Mouse (Mus musculus): ENCODE results near the gene Rpe. TPM values are rescaled to one million over a fixed set of nuclear protein-coding genes. Genes with fewer than 3 reads are reported as not detected.

Gene Rpe
- polyA plus RNA-seq (2016; fragmentation: Nextera tagmentation; extraction: Ambion mirVana), result 47.6 and 49.8 TPM in 2 replicates

DNA sequence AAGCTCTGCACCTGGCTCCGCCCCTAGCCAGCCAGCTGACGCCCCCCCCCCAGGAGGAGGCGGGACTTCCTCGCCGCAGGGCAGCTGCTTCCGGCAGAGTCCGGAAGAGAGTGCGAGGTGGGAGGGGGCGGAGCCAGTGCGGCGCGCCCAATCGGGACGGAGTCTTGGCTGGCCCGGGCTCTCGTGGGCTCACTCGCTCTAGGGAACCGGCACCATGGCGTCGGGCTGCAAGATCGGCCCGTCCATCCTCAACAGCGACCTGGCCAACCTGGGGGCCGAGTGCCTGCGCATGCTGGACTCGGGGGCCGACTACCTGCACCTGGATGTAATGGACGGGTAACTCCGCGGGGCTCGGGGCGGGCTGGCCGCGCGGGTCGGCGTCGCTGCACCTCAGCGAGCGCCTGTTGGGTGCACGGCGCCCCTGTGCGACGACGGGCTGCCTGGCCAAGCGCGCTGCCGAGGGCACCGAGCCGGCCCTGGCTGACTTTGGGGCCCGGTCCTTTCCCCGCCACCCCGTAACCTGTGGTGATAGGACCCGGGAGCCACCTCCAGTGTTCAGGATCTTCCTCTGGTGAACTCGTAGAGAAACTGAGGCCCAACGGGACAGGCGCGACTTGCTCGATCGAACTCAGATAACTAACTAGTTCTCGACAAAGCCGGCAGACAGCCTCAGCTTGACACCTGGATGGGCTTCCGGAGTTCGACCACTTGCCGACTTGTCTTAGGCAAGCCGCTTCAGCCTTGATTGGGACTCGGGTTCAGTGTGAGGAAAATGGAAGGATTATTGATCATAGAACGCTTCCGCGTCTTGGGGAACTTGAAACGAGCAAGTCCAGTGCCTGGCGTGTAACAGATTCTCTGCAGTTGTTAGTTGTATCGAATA is at the start of gene Rpe:
TSS of gene Rpe (plus strand) at position 139 of the 883 bp plus-strand sequence.
- Histone ChIP-seq H3K27ac (peak within 1 kb of the TSS; percentile 59), H3K4me2 (replicated peaks) (peak within 1 kb of the TSS; percentile 54), H3K9me3 (no peaks in the 10 kb centered on the region), H3K4me3 (peak within 1 kb of the TSS; percentile 81), H3K4me1 (peaks cover 8% of the 10 kb centered on the region), H3K9ac (peak within 1 kb of the TSS; percentile 73), H3K27me3 (no peaks in the 10 kb centered on the region), H3K36me3 (no peaks in the 10 kb centered on the region)
- peak; percentile 99 for ATAC-seq (ENCODE audit: insufficient number of reproducible peaks, insufficient read depth, low FRiP score, low TSS enrichment)
- under 1% methylated on average over 73 of the region's 73 CpGs for WGBS

DNA sequence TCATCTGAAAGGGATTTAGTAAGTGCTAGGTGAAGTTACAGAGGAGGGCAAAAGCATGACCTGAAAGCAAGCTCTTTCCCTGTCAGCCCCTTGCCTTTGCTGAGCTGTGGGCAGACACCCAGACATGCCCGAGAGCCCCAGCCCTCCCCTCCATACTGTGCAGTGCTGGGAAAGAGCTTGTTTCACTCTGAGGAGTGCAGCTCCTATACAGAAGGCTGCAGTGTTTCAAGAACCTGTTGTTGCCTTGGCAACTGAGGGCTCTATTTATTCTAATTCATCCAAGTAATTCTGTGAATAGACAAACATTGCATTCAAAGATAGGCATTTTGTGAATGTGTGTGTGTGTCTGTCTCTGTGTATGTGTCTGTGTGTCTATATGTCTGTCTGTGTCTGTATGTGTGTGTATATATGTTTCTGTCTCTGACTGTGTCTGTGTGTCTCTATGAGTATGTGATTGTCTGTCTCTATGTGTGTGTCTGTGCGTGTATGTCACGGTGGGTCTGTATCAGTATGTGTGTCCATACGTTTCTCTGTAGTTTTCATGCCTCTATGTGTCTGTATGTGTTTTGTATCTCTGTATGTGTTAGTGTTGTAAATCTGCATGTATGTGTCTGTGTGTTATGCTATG is 45.4 kb upstream of the Rpe start:
- H3K9ac ChIP-seq, result no peak overlapping the region
- H3K27me3 ChIP-seq, result no peaks in the 10 kb centered on the region
- no peak overlapping the region for H3K4me2 ChIP-seq (replicated peaks)
- H3K27ac ChIP-seq, result no peak overlapping the region
- no peak overlapping the region for H3K4me3 ChIP-seq
- H3K9me3 ChIP-seq, result no peaks in the 10 kb centered on the region
- 0 out of 2 replicates have a peak, but pooled peaks have one; percentile 74 for ATAC-seq (ENCODE audit: insufficient number of reproducible peaks, insufficient read depth, low FRiP score, low TSS enrichment)
- H3K36me3 ChIP-seq, result no peaks in the 10 kb centered on the region
- no peaks in the 10 kb centered on the region for H3K4me1 ChIP-seq
- WGBS, result 67% methylated on average over 4 of the region's 4 CpGs

DNA sequence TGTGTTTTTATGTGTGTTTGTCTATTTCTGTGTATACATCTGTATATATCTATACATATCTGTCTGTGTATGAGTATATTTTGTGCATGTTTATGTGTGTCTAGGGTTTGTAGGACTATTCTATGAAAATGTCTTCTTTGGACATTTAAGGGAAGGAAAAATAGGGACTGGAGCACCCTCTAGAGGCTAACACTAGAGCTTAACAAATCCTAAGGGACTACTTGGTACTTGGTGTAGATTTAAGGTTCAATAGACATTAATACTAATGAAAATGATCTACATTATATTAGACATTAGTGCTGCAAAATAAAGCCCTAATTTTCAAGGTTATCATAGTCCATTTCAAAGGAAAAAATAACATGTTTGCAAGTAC is 44.9 kb upstream of the Rpe start:
- H3K27me3 ChIP-seq, result no peaks in the 10 kb centered on the region
- H3K4me3 ChIP-seq, result no peak overlapping the region
- H3K9ac ChIP-seq, result no peak overlapping the region
- H3K4me2 ChIP-seq (replicated peaks), result no peak overlapping the region
- H3K27ac ChIP-seq, result no peak overlapping the region
- no peaks in the 10 kb centered on the region for H3K36me3 ChIP-seq
- ATAC-seq (ENCODE audit: insufficient number of reproducible peaks, insufficient read depth, low FRiP score, low TSS enrichment), result no peak
- H3K4me1 ChIP-seq, result no peaks in the 10 kb centered on the region
- no peaks in the 10 kb centered on the region for H3K9me3 ChIP-seq

DNA sequence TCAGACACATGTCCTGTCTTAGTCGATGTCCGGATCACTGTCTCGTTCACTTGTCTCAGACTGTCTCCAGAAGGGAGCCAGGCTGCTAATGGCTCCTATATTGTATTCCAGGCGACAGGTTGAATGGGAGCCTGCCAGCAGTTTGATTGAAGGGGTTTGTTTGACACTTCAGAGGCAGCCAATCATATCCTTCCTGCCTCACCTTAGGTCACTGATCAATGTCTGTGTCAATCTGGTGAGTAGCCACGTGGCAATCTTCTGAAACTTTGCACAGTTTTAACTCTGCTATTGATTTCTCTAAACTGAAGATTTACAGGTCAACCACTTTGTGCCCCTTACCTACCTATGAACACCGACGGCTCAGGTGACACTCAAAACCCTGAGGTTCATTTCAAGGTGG is 29.2 kb upstream of the Rpe start:
- H3K9ac ChIP-seq, result no peak overlapping the region
- H3K4me2 ChIP-seq (replicated peaks), result no peak overlapping the region
- H3K4me1 ChIP-seq, result no peaks in the 10 kb centered on the region
- no peaks in the 10 kb centered on the region for H3K27me3 ChIP-seq
- no peak overlapping the region for H3K27ac ChIP-seq
- no peak overlapping the region for H3K4me3 ChIP-seq
- H3K9me3 ChIP-seq, result no peaks in the 10 kb centered on the region
- WGBS, result 72% methylated on average over 7 of the region's 7 CpGs
- H3K36me3 ChIP-seq, result no peaks in the 10 kb centered on the region
- no peak for ATAC-seq (ENCODE audit: insufficient number of reproducible peaks, insufficient read depth, low FRiP score, low TSS enrichment)

DNA sequence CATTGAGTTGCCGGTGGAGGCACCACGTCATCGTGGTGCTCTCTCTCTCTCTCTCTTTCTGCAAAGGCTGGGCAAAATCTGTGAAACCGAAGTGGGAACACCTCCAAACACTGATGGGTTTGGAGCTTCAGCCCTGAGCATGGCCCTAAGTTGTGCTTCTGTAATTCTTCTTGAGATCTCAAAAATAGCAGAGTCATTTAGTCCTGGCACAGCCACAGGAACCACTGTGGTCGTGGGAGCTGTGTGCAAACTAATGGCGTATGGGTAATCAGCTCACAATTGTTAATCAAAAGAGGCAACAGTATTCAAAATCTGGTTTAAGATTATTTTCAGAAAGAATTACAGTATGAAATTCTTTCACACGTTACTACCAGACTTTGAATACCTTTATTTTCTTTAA is 27.8 kb upstream of the Rpe start:
- Histone ChIP-seq H3K9me3 (no peaks in the 10 kb centered on the region), H3K4me2 (replicated peaks) (no peak overlapping the region), H3K27me3 (no peaks in the 10 kb centered on the region), H3K4me1 (no peaks in the 10 kb centered on the region), H3K36me3 (no peaks in the 10 kb centered on the region), H3K9ac (no peak overlapping the region), H3K4me3 (no peak overlapping the region), H3K27ac (no peak overlapping the region)
- ATAC-seq (ENCODE audit: insufficient number of reproducible peaks, insufficient read depth, low FRiP score, low TSS enrichment), result no peak
- 83% methylated on average over 7 of the region's 7 CpGs for WGBS

DNA sequence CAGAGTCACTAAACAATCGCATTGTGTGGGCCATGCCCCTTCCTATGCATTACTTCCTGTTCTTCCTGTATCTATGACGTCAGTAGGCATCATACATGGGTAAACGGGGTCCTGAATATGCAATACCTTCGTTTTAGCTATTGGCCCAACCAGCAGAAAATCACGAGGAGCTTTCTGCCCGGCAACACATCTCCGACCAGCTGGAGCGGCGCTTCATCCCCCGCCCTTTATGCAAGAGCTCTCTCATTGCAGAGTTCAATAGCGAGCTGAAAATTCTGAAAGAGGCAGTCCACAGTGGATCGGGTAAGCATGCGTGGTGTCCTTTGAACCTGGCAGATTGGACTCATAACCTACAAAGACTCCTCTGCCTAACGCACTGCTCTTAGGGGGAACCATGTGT is 22.7 kb upstream of the Rpe start:
- Histone ChIP-seq H3K36me3 (no peaks in the 10 kb centered on the region), H3K4me1 (no peaks in the 10 kb centered on the region), H3K4me2 (replicated peaks) (no peak overlapping the region), H3K9ac (no peak overlapping the region), H3K27me3 (no peaks in the 10 kb centered on the region), H3K27ac (no peak overlapping the region), H3K9me3 (no peaks in the 10 kb centered on the region), H3K4me3 (no peak overlapping the region)
- WGBS, result 83% methylated on average over 14 of the region's 14 CpGs
- no peak for ATAC-seq (ENCODE audit: insufficient number of reproducible peaks, insufficient read depth, low FRiP score, low TSS enrichment)

DNA sequence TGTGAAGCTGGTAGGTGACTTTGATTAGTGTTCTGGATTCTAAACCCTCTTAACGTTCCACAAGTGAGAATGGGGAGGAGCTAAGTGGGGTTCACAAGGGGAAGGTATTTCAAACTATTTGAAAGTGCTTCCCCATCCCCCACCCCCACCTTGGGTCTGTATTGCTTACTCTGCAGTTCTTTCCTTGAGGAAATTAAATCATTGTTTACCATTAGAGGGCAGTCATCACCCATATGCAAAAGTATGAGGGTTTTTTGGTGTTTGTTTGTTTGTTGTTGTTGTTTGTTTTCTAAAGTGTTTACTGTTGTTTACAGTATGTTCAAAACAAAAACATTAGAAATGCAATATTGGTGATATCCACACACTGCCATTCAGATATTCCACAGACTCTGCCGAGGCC is 22.0 kb upstream of the Rpe start:
- Histone ChIP-seq H3K4me3 (no peak overlapping the region), H3K4me2 (replicated peaks) (no peak overlapping the region), H3K4me1 (no peaks in the 10 kb centered on the region), H3K36me3 (no peaks in the 10 kb centered on the region), H3K27me3 (no peaks in the 10 kb centered on the region), H3K9ac (no peak overlapping the region), H3K9me3 (no peaks in the 10 kb centered on the region), H3K27ac (no peak overlapping the region)
- no peak for ATAC-seq (ENCODE audit: insufficient number of reproducible peaks, insufficient read depth, low FRiP score, low TSS enrichment)
- WGBS, result 43% methylated on average over 2 of the region's 2 CpGs

DNA sequence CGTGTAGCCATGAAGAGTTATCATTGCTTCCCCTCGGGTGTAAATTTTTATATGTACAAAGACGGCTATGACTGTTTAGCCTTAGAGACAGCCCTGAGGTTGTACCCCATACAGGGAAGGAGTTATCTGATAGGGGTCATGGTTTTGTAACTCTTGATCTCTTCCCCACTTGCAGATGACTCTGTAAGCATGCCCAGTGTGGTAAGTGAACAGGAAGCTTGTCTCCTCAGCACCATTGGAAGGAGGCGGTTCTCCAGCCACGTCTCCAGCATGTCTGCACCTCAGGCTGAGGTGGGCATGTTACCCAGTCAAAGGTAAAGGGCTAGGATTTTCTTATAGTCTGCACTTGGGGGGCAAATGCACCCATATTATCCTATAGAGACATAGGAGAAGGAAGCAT is 17.7 kb upstream of the Rpe start:
- Histone ChIP-seq H3K27me3 (no peaks in the 10 kb centered on the region), H3K9ac (no peak overlapping the region)
- no peak for ATAC-seq (ENCODE audit: insufficient number of reproducible peaks, insufficient read depth, low FRiP score, low TSS enrichment)

DNA sequence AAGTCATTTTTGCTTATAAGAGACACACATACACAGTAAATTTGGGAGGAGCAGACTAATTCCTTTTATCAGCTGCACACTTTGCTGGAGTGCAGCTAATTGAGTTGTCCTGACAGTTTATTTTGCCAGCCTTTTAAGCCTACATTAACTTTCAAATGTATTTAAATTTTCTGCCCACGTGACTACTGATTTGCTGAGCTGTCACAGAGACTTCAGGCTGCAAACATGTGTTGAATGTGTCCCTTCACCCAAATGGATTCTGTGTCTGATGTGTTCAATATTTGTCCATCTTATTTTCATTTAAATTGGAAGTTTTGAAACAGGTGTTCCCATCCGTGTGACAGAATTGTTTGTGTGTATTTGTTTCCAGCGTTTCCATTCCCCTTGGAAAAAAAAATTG is 8.9 kb upstream of the Rpe start:
- 70% methylated on average over 3 of the region's 3 CpGs for WGBS
- Histone ChIP-seq H3K4me3 (no peak overlapping the region), H3K9ac (no peak overlapping the region), H3K9me3 (no peaks in the 10 kb centered on the region), H3K4me1 (no peaks in the 10 kb centered on the region), H3K27ac (no peak overlapping the region), H3K36me3 (no peaks in the 10 kb centered on the region), H3K4me2 (replicated peaks) (no peak overlapping the region), H3K27me3 (no peaks in the 10 kb centered on the region)
- ATAC-seq (ENCODE audit: insufficient number of reproducible peaks, insufficient read depth, low FRiP score, low TSS enrichment), result no peak

More for the DNA sequence above, 17.7 kb upstream of the Rpe start:
- H3K4me1 ChIP-seq, result no peaks in the 10 kb centered on the region
- H3K4me2 ChIP-seq (replicated peaks), result no peak overlapping the region
- no peak overlapping the region for H3K4me3 ChIP-seq
- no peaks in the 10 kb centered on the region for H3K36me3 ChIP-seq
- 81% methylated on average over 5 of the region's 5 CpGs for WGBS
- H3K9me3 ChIP-seq, result no peaks in the 10 kb centered on the region
- no peak overlapping the region for H3K27ac ChIP-seq

DNA sequence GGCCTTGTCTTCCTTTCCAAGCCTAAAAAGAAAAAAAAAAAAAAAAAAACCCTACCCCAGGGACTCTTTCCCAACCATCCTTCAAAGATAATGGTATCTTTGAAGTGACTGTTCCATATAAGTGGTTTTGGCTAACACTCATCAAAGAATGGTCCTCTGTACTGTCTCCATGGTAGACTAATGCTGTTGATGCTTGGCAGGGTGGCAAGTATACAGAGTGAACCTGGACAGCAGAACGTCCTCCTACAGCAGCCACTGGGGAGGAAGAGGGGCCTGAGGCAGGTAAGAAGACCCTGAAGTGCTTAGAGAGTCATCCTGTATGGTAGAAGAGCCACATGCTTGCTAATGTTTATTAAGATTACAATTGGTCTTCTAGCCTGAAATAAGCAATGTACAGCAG is 8.3 kb upstream of the Rpe start:
- no peaks in the 10 kb centered on the region for H3K9me3 ChIP-seq
- no peaks in the 10 kb centered on the region for H3K4me1 ChIP-seq
- ATAC-seq (ENCODE audit: insufficient number of reproducible peaks, insufficient read depth, low FRiP score, low TSS enrichment), result no peak
- H3K4me3 ChIP-seq, result no peak overlapping the region
- 61% methylated on average over 1 of the region's 1 CpGs for WGBS
- H3K27ac ChIP-seq, result no peak overlapping the region
- no peaks in the 10 kb centered on the region for H3K27me3 ChIP-seq
- H3K9ac ChIP-seq, result no peak overlapping the region
- H3K36me3 ChIP-seq, result no peaks in the 10 kb centered on the region
- H3K4me2 ChIP-seq (replicated peaks), result no peak overlapping the region

DNA sequence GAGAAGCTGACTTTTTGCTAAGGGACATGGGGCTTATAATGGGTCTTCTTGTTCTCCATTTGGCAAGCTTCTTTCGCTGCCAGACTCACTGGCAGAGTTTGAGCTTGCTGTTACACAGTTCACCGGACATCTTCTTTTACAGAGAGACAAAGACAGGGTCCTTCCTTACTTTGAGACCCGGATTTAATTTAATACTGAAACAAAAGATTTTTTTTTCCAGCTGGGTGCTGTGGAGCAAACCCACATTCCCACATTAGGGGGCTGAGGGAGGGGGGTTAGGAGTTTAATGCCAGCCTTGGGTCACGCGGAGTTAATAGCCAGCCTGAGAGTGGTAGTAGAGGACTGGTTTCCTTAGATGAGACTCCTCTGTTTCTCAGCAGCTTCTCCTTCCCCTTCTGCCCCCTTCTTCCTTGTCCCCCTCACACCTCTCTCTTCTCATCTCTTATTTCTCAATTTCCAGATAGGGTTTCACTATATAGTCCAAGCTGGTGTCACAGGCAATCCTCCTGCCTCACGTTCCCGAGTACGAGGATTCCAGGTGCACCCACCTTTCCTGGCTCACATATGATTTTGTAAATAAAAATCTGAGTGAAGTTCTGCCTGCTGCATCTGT is 7.7 kb upstream of the Rpe start:
- WGBS, result 74% methylated on average over 8 of the region's 8 CpGs
- no peak for ATAC-seq (ENCODE audit: insufficient number of reproducible peaks, insufficient read depth, low FRiP score, low TSS enrichment)
- Histone ChIP-seq H3K27me3 (no peaks in the 10 kb centered on the region), H3K4me1 (no peaks in the 10 kb centered on the region), H3K9ac (no peak overlapping the region), H3K36me3 (no peaks in the 10 kb centered on the region), H3K27ac (no peak overlapping the region), H3K4me2 (replicated peaks) (no peak overlapping the region), H3K9me3 (no peaks in the 10 kb centered on the region), H3K4me3 (no peak overlapping the region)

DNA sequence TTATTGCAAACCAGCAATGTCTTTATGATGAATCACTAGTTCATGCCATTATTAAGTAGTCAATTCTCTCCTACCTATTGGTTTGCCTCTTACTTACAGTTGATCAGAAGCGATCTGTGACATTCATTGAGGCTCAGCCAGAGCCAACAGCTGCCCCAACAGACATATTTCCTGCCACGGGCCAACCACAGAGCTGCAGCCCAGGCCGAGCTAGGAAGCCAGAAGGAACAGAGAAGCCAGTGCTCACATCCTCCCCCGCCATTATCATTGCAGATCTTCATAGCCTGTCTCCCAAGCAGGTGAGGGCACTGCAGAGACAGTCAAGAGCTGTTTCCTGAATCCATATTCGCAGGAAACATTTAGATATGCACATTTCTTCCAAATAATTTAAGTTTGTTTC is 6.4 kb upstream of the Rpe start:
- Histone ChIP-seq H3K4me1 (no peaks in the 10 kb centered on the region), H3K4me3 (no peak overlapping the region), H3K27me3 (no peaks in the 10 kb centered on the region), H3K36me3 (no peaks in the 10 kb centered on the region), H3K9me3 (no peaks in the 10 kb centered on the region), H3K27ac (no peak overlapping the region), H3K4me2 (replicated peaks) (no peak overlapping the region), H3K9ac (no peak overlapping the region)
- no peak for ATAC-seq (ENCODE audit: insufficient number of reproducible peaks, insufficient read depth, low FRiP score, low TSS enrichment)
- WGBS, result 75% methylated on average over 5 of the region's 5 CpGs
